Mouse (Mus musculus): ENCODE data around the gene Atp6v1fnb. TPM values are rescaled to one million over a fixed set of nuclear protein-coding genes. Genes with fewer than 3 reads are reported as not detected.
A peak's percentile ranks its signal among the peaks of the same experiment; 100 is the strongest.

The Atp6v1fnb gene
- polyA plus RNA-seq, 1 experiment from 2014 or later: 0.47 TPM

DNA sequence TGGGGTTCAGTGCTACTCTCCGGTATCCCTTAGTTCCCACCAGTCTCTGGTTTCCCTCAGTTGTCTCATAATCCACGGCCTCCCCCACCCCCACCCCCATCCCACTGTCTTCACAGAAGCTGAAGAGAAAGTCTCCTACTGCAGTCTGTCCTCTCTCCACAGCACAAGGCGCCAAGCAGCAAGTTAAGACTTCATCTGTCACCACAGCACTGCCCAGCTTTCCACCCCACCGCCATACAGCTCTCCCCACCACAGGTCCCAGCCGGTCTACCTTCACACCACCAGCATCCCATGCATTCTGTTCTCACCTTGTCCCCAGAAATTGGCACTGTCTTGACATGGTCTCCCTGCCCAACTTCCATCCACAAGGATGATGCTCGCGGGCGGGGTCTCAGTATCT lies 35.6 kb downstream of the Atp6v1fnb start:
- H3K4me2 ChIP-seq (replicated peaks): peak overlapping the region; percentile 65
- no peaks in the 10 kb centered on the region for H3K36me3 ChIP-seq
- H3K27ac ChIP-seq: no peak overlapping the region
- 24% methylated on average over 8 of the region's 8 CpGs for WGBS
- no peaks in the 10 kb centered on the region for H3K9me3 ChIP-seq
- 0 out of 2 replicates have a peak overlapping the region, but pooled peaks have one; percentile 19 for H3K9ac ChIP-seq (replicated peaks)
- H3K27me3 ChIP-seq: peaks cover 56% of the 10 kb centered on the region
- peak; percentile 60 for ATAC-seq
- peaks cover 11% of the 10 kb centered on the region for H3K4me1 ChIP-seq (replicated peaks)
- peak overlapping the region; percentile 47 for H3K4me3 ChIP-seq (replicated peaks)

DNA sequence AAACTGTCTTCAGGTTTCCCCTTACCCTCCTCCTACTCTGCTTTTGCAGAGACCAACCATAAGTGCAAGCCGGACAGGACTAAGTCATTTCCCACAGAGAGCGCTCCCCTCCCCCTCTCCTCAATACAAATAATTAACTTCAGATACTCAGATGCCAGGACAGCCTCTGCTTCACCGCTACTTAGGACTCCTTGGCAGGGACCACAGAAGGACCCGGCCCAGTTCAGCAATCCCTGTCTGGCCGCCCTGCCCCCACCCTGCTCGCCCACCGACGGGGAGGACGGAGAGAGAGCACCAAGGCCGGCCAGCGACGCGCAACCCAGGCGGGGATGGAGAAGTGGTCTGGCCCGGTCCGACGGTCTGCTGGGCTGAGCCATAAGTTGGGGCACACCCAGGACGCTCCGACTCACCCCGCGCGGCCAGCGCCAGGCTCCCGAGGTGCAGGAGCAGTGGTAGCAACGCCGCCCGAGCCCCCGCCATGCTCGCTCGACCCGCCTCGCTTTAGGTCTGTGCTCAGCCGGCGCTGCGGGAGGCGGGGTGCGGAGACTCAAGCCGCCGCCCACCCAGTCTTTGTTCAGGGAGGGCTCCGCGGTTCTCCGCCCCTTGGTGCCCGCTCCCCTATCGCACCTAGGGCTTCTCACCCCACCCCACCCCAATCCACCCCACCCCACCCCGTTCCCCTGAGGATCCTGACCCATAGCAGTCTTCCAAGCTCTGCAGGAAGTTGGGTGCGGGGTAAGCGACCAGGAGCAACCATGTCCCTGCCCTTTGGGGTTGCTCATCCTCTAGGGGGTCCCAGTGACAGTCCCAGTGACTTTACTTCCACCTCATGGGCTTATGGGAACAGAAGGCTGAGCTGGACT lies 36.4 kb downstream of the Atp6v1fnb start, which contains the start of gene Kcp:
TSS of gene Kcp (minus strand) at position 506 of the 863 bp plus-strand sequence.
- peaks cover 11% of the 10 kb centered on the region for H3K4me1 ChIP-seq (replicated peaks)
- H3K4me2 ChIP-seq (replicated peaks): peak within 1 kb of the TSS; percentile 65
- H3K27me3 ChIP-seq: peaks cover 56% of the 10 kb centered on the region
- peak; percentile 72 for ATAC-seq
- H3K9me3 ChIP-seq: no peaks in the 10 kb centered on the region
- H3K4me3 ChIP-seq (replicated peaks): peak within 1 kb of the TSS; percentile 47
- 2% methylated on average over 23 of the region's 47 CpGs for WGBS
- no peak within 1 kb of the TSS for H3K27ac ChIP-seq
- H3K9ac ChIP-seq (replicated peaks): peak within 1 kb of the TSS; percentile 68
- H3K36me3 ChIP-seq: no peaks in the 10 kb centered on the region

DNA sequence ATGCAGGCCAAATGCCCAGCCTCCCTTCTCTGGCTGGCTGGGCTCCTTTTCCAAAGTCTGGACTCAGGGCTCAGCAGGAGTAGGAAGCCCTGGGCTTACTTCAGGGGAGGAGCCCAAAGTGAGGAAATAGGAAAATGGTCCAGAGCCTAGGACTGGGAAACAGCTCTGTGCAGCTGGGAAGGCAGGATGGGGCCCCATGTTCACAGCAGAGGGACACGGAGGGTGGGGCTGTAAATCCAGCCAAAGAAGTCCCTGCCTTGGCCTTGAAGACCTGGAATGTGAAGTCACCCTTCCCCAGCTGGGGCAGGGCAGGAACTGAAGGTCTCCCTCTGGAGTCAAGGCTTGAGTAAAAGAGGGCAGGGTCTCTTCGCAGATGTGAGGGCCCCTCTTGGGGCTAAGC lies 37.8 kb downstream of the Atp6v1fnb start:
- ATAC-seq: no peak
- H3K4me1 ChIP-seq (replicated peaks): peaks cover 21% of the 10 kb centered on the region
- no peak overlapping the region for H3K4me2 ChIP-seq (replicated peaks)
- no peak overlapping the region for H3K27ac ChIP-seq
- WGBS: 48% methylated on average over 2 of the region's 2 CpGs
- no peaks in the 10 kb centered on the region for H3K36me3 ChIP-seq
- H3K27me3 ChIP-seq: peaks cover 50% of the 10 kb centered on the region
- H3K4me3 ChIP-seq (replicated peaks): no peak overlapping the region
- H3K9me3 ChIP-seq: no peaks in the 10 kb centered on the region
- no peak overlapping the region for H3K9ac ChIP-seq (replicated peaks)

DNA sequence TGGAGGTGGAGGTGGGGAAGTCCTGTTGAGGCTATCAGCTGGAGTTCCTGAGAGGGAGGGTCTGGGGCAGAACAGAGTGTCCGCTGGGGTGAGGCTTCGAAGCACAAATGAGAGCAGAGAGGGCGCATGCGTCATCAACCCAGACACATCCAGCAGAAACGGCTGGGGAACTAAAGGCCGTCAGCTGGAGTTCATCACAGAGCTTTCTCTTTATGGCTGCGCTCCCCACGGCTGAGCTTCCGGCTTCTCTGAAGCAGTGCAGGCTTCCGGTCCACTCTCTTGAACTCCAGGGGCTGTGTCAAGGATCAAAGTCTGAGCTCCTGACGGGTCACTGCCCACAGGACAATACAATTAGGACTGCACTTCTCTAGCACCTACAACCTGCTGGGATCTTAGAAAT lies 42.0 kb downstream of the Atp6v1fnb start:
- Histone ChIP-seq H3K9me3 (no peaks in the 10 kb centered on the region), H3K36me3 (no peaks in the 10 kb centered on the region), H3K4me2 (replicated peaks) (peak overlapping the region; percentile 46), H3K4me1 (replicated peaks) (peaks cover 10% of the 10 kb centered on the region), H3K27ac (no peak overlapping the region), H3K27me3 (peaks cover 27% of the 10 kb centered on the region), H3K4me3 (replicated peaks) (peak overlapping the region; percentile 7; the same call in 1 of the 2 replicates), H3K9ac (replicated peaks) (no peak overlapping the region)
- under 1% methylated on average over 11 of the region's 11 CpGs for WGBS
- peak; percentile 67 for ATAC-seq

DNA sequence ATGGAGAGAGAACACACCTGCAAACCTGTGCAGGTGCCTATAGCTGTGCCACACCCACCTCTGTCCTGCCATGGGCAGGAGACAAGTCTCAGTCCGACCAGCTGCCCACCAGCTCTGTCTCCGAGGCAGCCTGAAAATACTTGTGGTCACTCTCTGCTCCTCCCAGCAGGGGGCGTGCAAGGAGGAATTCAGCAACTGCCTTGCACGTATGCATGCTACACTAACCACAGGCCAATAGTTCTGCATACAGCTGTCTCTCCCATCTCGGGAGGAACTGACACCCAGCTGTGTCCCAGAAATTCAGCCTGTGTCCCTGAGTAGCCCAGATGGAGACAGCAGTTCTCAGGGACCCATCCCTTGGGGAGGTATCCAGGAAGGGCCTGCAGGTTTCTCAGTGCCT lies 45.9 kb downstream of the Atp6v1fnb start:
- Histone ChIP-seq H3K36me3 (no peaks in the 10 kb centered on the region), H3K4me3 (replicated peaks) (no peak overlapping the region), H3K27me3 (peaks cover 12% of the 10 kb centered on the region; the same call in 1 of the 2 replicates), H3K4me1 (replicated peaks) (peaks cover 10% of the 10 kb centered on the region), H3K27ac (no peak overlapping the region), H3K4me2 (replicated peaks) (no peak overlapping the region), H3K9ac (replicated peaks) (no peak overlapping the region), H3K9me3 (no peaks in the 10 kb centered on the region)
- WGBS: 6% methylated on average over 5 of the region's 5 CpGs
- peak; percentile 66 for ATAC-seq

DNA sequence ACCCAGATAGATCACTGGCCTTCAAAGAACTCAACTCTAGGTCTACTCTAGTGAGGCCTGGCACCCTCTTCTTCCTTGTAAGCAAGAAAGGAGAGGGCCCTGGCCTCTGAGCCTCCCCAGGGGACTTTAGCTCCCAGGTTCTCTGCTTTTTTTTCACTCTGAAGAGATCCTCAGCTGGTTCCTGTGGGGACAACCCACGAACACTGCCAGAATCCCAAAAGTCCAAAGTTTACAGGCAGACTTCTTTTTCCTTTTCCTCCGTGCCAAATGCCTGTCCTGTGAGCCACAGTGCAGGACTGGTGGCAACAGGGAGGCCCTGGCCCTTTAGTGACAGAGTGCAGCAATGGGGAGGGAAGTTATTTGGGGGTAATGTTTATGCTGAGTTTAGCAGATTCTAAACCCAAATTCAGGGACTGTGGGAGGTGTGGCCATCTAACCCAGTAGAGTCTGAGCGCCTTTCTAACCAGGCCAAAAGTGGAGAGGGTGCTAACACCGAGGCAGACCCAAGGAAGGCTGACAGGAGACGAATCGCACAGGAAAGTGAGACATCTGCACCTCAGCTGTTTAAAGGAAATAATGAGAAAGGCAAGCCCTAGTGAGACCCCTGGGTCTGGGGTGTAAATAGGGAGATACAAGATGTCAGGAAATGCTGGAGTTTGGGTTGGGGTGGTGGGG lies 51.5 kb downstream of the Atp6v1fnb start:
- WGBS: 70% methylated on average over 6 of the region's 6 CpGs
- H3K27me3 ChIP-seq: peaks cover 35% of the 10 kb centered on the region
- no peak for ATAC-seq

More for the DNA sequence above, 51.5 kb downstream of the Atp6v1fnb start:
- no peaks in the 10 kb centered on the region for H3K9me3 ChIP-seq
- no peak overlapping the region for H3K27ac ChIP-seq
- no peak overlapping the region for H3K9ac ChIP-seq (replicated peaks)
- no peak overlapping the region for H3K4me2 ChIP-seq (replicated peaks)
- H3K4me3 ChIP-seq (replicated peaks): no peak overlapping the region
- peaks cover 17% of the 10 kb centered on the region for H3K4me1 ChIP-seq (replicated peaks)
- no peaks in the 10 kb centered on the region for H3K36me3 ChIP-seq

Other genes starting within 250 kb of the Atp6v1fnb start
- 34.5 and 36.7 TPM in 2 replicates for gene Hilpda, start 198.9 kb upstream of the Atp6v1fnb start, polyA plus RNA-seq (2015; fragmentation: Nextera tagmentation; extraction: Ambion mirVana)
- gene Fam71f2, start 191.8 kb upstream of the Atp6v1fnb start, polyA plus RNA-seq (2015; fragmentation: Nextera tagmentation; extraction: Ambion mirVana): 0.46 and 0.54 TPM in 2 replicates
- gene Fam71f1, start 152.3 kb upstream of the Atp6v1fnb start, polyA plus RNA-seq (2015; fragmentation: Nextera tagmentation; extraction: Ambion mirVana): not detected in 2 replicates
- gene Calu, start 123.4 kb upstream of the Atp6v1fnb start, polyA plus RNA-seq (2015; fragmentation: Nextera tagmentation; extraction: Ambion mirVana): 158 and 166 TPM in 2 replicates
- gene Opn1sw, start 83.0 kb upstream of the Atp6v1fnb start, polyA plus RNA-seq (2015; fragmentation: Nextera tagmentation; extraction: Ambion mirVana): 0.30 and 0.41 TPM in 2 replicates
- gene Ccdc136, start 75.1 kb upstream of the Atp6v1fnb start, polyA plus RNA-seq (2015; fragmentation: Nextera tagmentation; extraction: Ambion mirVana): 28.6 and 30.4 TPM in 2 replicates
- gene Flnc, start 38.2 kb upstream of the Atp6v1fnb start, polyA plus RNA-seq (2015; fragmentation: Nextera tagmentation; extraction: Ambion mirVana): 2.8 and 3.8 TPM in 2 replicates
- gene Atp6v1f, start 3.7 kb upstream of the Atp6v1fnb start, polyA plus RNA-seq (2015; fragmentation: Nextera tagmentation; extraction: Ambion mirVana): 309 and 328 TPM in 2 replicates
- gene Kcp, start 36.5 kb downstream of the Atp6v1fnb start, polyA plus RNA-seq (2015; fragmentation: Nextera tagmentation; extraction: Ambion mirVana): 11.7 and 14.0 TPM in 2 replicates
- gene Irf5, start 55.2 kb downstream of the Atp6v1fnb start, polyA plus RNA-seq (2015; fragmentation: Nextera tagmentation; extraction: Ambion mirVana): 1.3 and 1.6 TPM in 2 replicates
- gene Tnpo3, start 138.4 kb downstream of the Atp6v1fnb start, polyA plus RNA-seq (2015; fragmentation: Nextera tagmentation; extraction: Ambion mirVana): 97.7 and 106 TPM in 2 replicates
- 3.4 and 6.0 TPM in 2 replicates for gene Tspan33, start 222.8 kb downstream of the Atp6v1fnb start, polyA plus RNA-seq (2015; fragmentation: Nextera tagmentation; extraction: Ambion mirVana)